Mouse (Mus musculus) limb, embryonic 14.5 days (tissue): ENCODE results near the gene Dync1i1. TPM values are rescaled to one million over a fixed set of nuclear protein-coding genes. Genes with fewer than 3 reads are reported as not detected.

Experiments
- ATAC-seq: fragments of 200-750 bp; cut with Nextera tagmentation; 2 replicates; pipeline ENCODE4 v1.8.0; 2017; ENCODE audit warnings: low read depth, moderate number of reproducible peaks, moderate TSS enrichment; ENCODE audit not compliant: low FRiP score
- DNase-seq: peaks from one replicate; pipeline ENCODE4 v3.0.0-alpha.2; 2015; ENCODE audit warnings: low spot score
- H3K27ac ChIP-seq: fragments of 300-500 bp; sonication (generic); replicated peaks from 2 replicates; pipeline ENCODE4 v1.5.1; 2014; ENCODE audit warnings: low read depth, mild to moderate bottlenecking, low read length, moderate library complexity, mixed read lengths
- H3K27me3 ChIP-seq: fragments of 300-500 bp; sonication (generic); 2 replicates; pipeline ENCODE4 v1.6.1; 2014; ENCODE audit warnings: low read length, mixed read lengths; ENCODE audit not compliant: control insufficient read depth, insufficient read depth
- H3K36me3 ChIP-seq: fragments of 300-500 bp; sonication (generic); 2 replicates; pipeline ENCODE4 v1.6.1; 2014; ENCODE audit warnings: mild to moderate bottlenecking, low read length, moderate library complexity, mixed read lengths; ENCODE audit not compliant: control insufficient read depth, insufficient read depth
- H3K4me1 ChIP-seq: fragments of 300-500 bp; sonication (generic); 2 replicates; pipeline ENCODE4 v1.6.1; 2014; ENCODE audit warnings: antibody characterized with exemption, low read length, mixed read lengths; ENCODE audit not compliant: control insufficient read depth, insufficient read depth
- H3K4me2 ChIP-seq: fragments of 300-500 bp; sonication (generic); replicated peaks from 2 replicates; pipeline ENCODE4 v1.6.1; 2014; ENCODE audit warnings: low read depth, mild to moderate bottlenecking, low read length, moderate library complexity; ENCODE audit not compliant: severe bottlenecking
- H3K4me3 ChIP-seq: fragments of 300-500 bp; sonication (generic); replicated peaks from 2 replicates; pipeline ENCODE4 v1.5.1; 2014; ENCODE audit warnings: low read length
- H3K9ac ChIP-seq: fragments of 300-500 bp; sonication (generic); 2 replicates; pipeline ENCODE4 v1.6.1; 2014; ENCODE audit warnings: mild to moderate bottlenecking, low read depth, low read length, moderate library complexity; ENCODE audit not compliant: severe bottlenecking
- H3K9me3 ChIP-seq: fragments of 300-500 bp; sonication (generic); 2 replicates; pipeline ENCODE4 v1.6.1; 2016; ENCODE audit warnings: low read length; ENCODE audit not compliant: control insufficient read depth
- POLR2A ChIP-seq: fragments of 200-500 bp; IDR thresholded peaks from 2 replicates; pipeline ENCODE4 v1.8.0; 2012; ENCODE audit warnings: inconsistent platforms, mild to moderate bottlenecking, moderate library complexity, borderline replicate concordance; ENCODE audit not compliant: insufficient read depth, insufficient read length; ENCODE audit errors: extremely low read depth
- WGBS: fragments of 180-500 bp; shearing (Covaris S2); extraction: QIAGEN DNeasy Blood & Tissue Kit; methylation state at CpG from one replicate; pipeline ENCODE4 v1.1.7; 2014; 5-methylcytosine and 5-hydroxymethylcytosine counted together
- polyA plus RNA-seq, 2 experiments: library from polyadenylated mRNA; depleted of rRNA in 1 of 2; stranded (reverse) in 1 of 2; unstranded in 1 of 2; fragments of >200 nt; fragmentation: Nextera tagmentation in 1 of 2; extraction: Ambion mirVana in 1 of 2; gene quantifications; 2 replicates each; pipeline versions ENCODE4 v1.2.1 to v1.2.3; 2012 to 2014

The Dync1i1 gene
- polyA plus RNA-seq, 2 experiments: 10.0 to 12.4 TPM

DNA sequence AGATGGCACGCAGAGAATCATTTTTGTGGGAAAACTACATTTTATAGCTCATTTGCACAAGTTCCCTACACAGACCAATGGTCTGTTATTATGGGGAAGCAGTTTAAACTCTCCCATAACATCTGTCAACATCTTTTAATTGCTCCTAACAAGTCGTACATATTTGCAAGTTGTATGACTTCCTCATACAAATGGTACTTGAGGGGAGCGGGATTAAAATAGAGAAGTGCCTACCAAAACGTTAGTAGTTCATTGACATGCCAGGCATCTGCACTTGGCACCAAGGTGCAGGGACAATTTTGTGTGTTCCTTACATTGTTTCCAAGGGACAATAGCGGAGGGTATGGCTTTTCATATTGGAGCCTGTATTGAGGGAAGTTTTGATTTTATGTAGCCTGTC is 140.7 kb downstream of the Dync1i1 start:
- 68% methylated on average over 5 of the region's 5 CpGs for WGBS
- no peak overlapping the region for H3K27ac ChIP-seq
- no peak overlapping the region for H3K9ac ChIP-seq
- H3K27me3 ChIP-seq: no peaks in the 10 kb centered on the region
- no peak overlapping the region for H3K4me2 ChIP-seq
- TF ChIP-seq POLR2A: no peak
- peaks cover 6% of the 10 kb centered on the region for H3K4me1 ChIP-seq
- H3K9me3 ChIP-seq: no peaks in the 10 kb centered on the region
- H3K36me3 ChIP-seq: no peaks in the 10 kb centered on the region
- DNase-seq: no peak
- H3K4me3 ChIP-seq: no peak overlapping the region
- ATAC-seq: no peak

DNA sequence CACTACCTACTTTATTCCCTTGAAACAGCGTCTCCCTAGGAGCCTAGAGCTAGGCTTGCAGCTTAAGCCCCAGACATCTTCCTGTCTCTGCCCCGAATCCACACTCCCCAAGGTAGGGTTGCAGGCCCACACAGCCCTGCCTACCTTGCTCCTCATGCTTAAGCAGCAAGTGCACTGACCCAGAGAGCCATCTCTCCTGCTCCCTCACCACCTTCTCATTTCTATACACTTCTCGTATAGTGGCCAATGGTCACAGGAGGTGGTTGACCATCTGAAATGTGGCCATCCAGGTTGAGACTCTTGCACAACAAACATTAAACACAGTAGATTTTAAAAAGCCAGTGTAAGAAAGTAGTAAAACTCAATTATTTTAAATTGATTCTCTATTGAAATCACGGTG is 141.8 kb downstream of the Dync1i1 start:
- Histone ChIP-seq H3K4me3 (no peak overlapping the region), H3K4me2 (no peak overlapping the region), H3K36me3 (no peaks in the 10 kb centered on the region), H3K4me1 (peaks cover 6% of the 10 kb centered on the region), H3K27me3 (no peaks in the 10 kb centered on the region), H3K9ac (no peak overlapping the region), H3K27ac (no peak overlapping the region), H3K9me3 (no peaks in the 10 kb centered on the region)
- TF ChIP-seq POLR2A: no peak
- no peak for ATAC-seq
- WGBS: 84% methylated on average over 4 of the region's 4 CpGs
- no peak for DNase-seq

DNA sequence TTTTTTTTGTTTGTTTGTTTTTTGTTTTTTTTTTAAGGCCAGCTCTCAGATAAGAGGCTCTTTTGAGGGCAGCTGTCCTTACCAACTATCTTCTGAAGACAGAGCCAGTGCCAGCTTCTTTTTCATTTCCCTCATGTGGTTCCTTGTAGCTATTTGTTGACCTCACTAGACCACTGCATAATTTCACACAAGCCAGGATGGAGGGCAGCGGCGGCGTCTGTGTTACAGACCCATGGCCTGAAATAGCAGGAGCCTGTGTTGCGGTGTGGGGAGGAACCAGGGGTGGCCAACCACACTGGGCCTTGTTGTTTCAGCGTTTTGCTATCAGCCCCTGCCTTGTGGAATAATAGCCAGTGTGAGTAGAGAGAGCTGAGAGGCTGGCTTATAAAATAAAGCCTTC is 145.6 kb downstream of the Dync1i1 start:
- peak overlapping the region; percentile 72 for H3K27ac ChIP-seq
- TF ChIP-seq POLR2A: no peak

DNA sequence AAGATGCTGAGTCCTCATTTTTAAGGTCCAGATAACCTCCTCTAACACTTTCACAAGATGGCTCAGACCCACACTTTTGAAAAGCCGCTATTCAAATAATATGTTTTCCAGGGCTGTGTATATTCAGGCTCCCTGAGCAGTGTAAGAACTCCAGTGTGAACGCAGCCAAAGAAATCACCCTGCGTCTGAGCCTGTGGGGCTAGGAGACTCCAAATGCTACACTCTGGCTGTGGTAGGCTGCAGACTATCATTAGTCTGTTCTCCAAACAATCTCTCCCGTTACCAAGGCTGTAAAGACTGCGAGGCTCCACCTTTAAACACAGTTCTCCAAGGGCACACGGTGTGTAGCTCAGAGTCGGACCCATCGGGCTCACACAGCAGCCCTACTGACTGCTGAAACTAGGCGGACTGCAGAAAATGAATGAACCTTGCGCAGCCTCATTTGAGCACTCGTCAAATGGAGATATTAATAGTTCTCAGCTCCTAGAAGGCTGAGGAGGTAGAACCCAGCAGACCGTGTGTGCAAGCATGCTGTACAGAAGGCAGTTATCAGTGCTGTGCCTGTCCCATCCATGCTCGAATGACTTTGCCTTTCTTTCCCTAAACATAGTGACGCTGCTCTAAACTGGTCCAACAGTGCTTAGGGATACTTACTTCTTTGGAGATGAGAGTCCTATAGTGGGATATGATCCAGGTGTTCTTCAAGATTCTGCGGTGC is 146.3 kb downstream of the Dync1i1 start:
- no peaks in the 10 kb centered on the region for H3K36me3 ChIP-seq
- DNase-seq (peak; percentile 32), ATAC-seq (peak; percentile 81)
- no peak for TF ChIP-seq POLR2A
- peak overlapping the region; percentile 72 for H3K27ac ChIP-seq
- H3K27me3 ChIP-seq: no peaks in the 10 kb centered on the region
- H3K4me1 ChIP-seq: peaks cover 6% of the 10 kb centered on the region
- H3K9ac ChIP-seq: no peak overlapping the region
- no peak overlapping the region; the same call in 1 of the 2 replicates for H3K4me2 ChIP-seq
- WGBS: 53% methylated on average over 15 of the region's 15 CpGs
- no peaks in the 10 kb centered on the region for H3K9me3 ChIP-seq
- H3K4me3 ChIP-seq: no peak overlapping the region

More for the DNA sequence above, 145.6 kb downstream of the Dync1i1 start:
- no peaks in the 10 kb centered on the region for H3K27me3 ChIP-seq
- H3K36me3 ChIP-seq: no peaks in the 10 kb centered on the region
- H3K9me3 ChIP-seq: no peaks in the 10 kb centered on the region
- peaks cover 6% of the 10 kb centered on the region for H3K4me1 ChIP-seq
- ATAC-seq: peak; percentile 30
- DNase-seq: no peak
- H3K4me3 ChIP-seq: no peak overlapping the region
- 63% methylated on average over 5 of the region's 5 CpGs for WGBS
- H3K9ac ChIP-seq: no peak overlapping the region
- H3K4me2 ChIP-seq: no peak overlapping the region

DNA sequence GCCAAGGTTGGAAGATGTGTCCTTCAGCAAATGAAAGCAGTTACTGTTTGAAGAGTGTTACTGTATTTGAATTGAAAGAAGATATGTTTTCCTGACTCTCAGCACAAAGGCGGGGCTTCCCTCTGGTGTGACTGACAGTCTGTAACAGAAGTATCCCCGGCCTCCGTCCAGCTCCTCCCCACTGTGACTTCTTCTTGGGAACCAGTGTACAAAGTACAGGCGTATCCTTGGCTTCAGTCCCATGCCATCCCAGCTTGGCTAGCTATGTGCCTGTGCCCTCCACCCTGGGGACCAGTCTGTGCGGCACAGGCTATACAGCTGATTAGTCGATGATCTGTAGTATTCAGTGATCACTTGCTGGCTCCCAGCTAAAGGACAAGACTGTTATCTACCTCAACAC is 163.9 kb downstream of the Dync1i1 start:
- Histone ChIP-seq H3K4me1 (no peaks in the 10 kb centered on the region), H3K36me3 (no peaks in the 10 kb centered on the region), H3K27ac (no peak overlapping the region), H3K9ac (no peak overlapping the region), H3K27me3 (no peaks in the 10 kb centered on the region), H3K9me3 (no peaks in the 10 kb centered on the region), H3K4me3 (no peak overlapping the region), H3K4me2 (no peak overlapping the region)
- 93% methylated on average over 6 of the region's 6 CpGs for WGBS
- TF ChIP-seq POLR2A: no peak
- no peak for ATAC-seq
- DNase-seq: no peak
